Mouse (Mus musculus): ENCODE results near the gene Acss1. TPM values are rescaled to one million over a fixed set of nuclear protein-coding genes. Genes with fewer than 3 reads are reported as not detected.

Gene Acss1
- 26.4 and 34.0 TPM in 2 replicates for polyA plus RNA-seq (2021; fragmentation: Nextera tagmentation)
- long read RNA-seq, experiment 1, transcript Acss1-201 (14 exons, 3,618 nt): major isoform, 36 of 48 reads
- long read RNA-seq, experiment 1, partial matches to known transcripts: 6 of 48 reads
- long read RNA-seq, experiment 1, other reads (novel, unspliced or antisense): 6 of 48 reads
- long read RNA-seq, experiment 2, transcript Acss1-201 (14 exons, 3,618 nt): major isoform, 264 of 298 reads
- long read RNA-seq, experiment 2, partial matches to known transcripts: 17 of 298 reads
- long read RNA-seq, experiment 2, other reads (novel, unspliced or antisense): 17 of 298 reads

GRCm38 (mm10) chr2:150667820-150668766, at the start of gene Acss1:
Gene Acss1, minus strand, starts transcription at chr2:150668500.

GRCm38 (mm10) chr2:150689223-150689800, 21.0 kb upstream of the Acss1 start, which contains the start of gene Vsx1:
Gene Vsx1, minus strand, starts transcription at chr2:150689360.

GRCm38 (mm10) chr2:150608087-150608799, 60.1 kb downstream of the Acss1 start, which contains the start of gene Apmap:
Gene Apmap, minus strand, starts transcription at chr2:150608567.

GRCm38 (mm10) chr2:150569847-150570590, 98.3 kb downstream of the Acss1 start, which contains the start of gene Cst7:
Gene Cst7, plus strand, starts transcription at chr2:150570415.

Other genes starting within 250 kb of the Acss1 start
- gene Zfp442, start 217.0 kb downstream of the Acss1 start, polyA plus RNA-seq (2021; fragmentation: Nextera tagmentation): 3.6 and 3.9 TPM in 2 replicates
- not detected in 2 replicates for gene Zfp345, start 183.4 kb downstream of the Acss1 start, polyA plus RNA-seq (2021; fragmentation: Nextera tagmentation)
- 0.48 and 1.3 TPM in 2 replicates for gene Cst7, start 98.1 kb downstream of the Acss1 start, polyA plus RNA-seq (2021; fragmentation: Nextera tagmentation)
- 47.3 and 51.8 TPM in 2 replicates for gene Apmap, start 59.9 kb downstream of the Acss1 start, polyA plus RNA-seq (2021; fragmentation: Nextera tagmentation)
- 0.08 and 0.10 TPM in 2 replicates for gene Vsx1, start 20.9 kb upstream of the Acss1 start, polyA plus RNA-seq (2021; fragmentation: Nextera tagmentation)
- gene Entpd6, start 80.5 kb upstream of the Acss1 start, polyA plus RNA-seq (2021; fragmentation: Nextera tagmentation): 47.5 and 50.9 TPM in 2 replicates
- gene Pygb, start 118.2 kb upstream of the Acss1 start, polyA plus RNA-seq (2021; fragmentation: Nextera tagmentation): 109 and 122 TPM in 2 replicates
- gene Abhd12, start 236.2 kb upstream of the Acss1 start, polyA plus RNA-seq (2021; fragmentation: Nextera tagmentation): 326 and 331 TPM in 2 replicates
- 1.1 and 1.3 TPM in 2 replicates for gene Gins1, start 236.9 kb upstream of the Acss1 start, polyA plus RNA-seq (2021; fragmentation: Nextera tagmentation)

Data from layer of hippocampus, adult 6 months (tissue).